Mouse (Mus musculus): Measurements from ENCODE around the gene Khdrbs1. TPM values are rescaled to one million over a fixed set of nuclear protein-coding genes. Genes with fewer than 3 reads are reported as not detected.
"Not testable (repeated sequence)": the region's sequence is repeated elsewhere in the genome, so short reads cannot be mapped to it uniquely, and the experiment has no call there.

Gene Khdrbs1
- polyA plus RNA-seq, 1 experiment from 2014 or later, result 105 TPM

DNA sequence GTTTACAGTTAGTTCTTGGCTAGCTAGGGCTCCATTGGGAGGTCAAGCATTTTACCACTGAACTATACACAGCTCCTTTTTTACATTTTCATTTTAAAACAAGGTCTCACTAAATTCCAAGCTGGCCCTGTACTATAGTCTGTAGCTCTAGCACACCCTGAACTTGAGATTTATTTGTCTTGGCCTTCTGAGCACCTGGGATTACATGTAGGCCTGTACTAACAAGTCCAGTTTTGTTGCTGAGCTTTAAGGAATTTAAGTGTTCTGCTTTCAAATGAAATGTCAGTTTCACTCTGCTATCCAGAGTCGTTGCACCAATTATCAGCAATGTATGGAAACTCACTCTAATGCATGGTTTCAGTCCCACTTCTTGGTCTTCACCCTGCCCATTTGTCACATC, 5.9 kb downstream of the Khdrbs1 start:
- no peaks in the 10 kb centered on the region for H3K27me3 ChIP-seq (ENCODE audit: control insufficient read depth, insufficient read depth, low read length)
- H3K9me3 ChIP-seq (ENCODE audit: control insufficient read depth, low read length), result no peaks in the 10 kb centered on the region
- ATAC-seq (ENCODE audit: low read depth), result no peak
- H3K4me2 ChIP-seq (ENCODE audit: low read depth, low read length), result no peak overlapping the region
- peaks cover 13% of the 10 kb centered on the region for H3K4me1 ChIP-seq (ENCODE audit: control insufficient read depth, insufficient read depth, low read length)
- H3K27ac ChIP-seq (ENCODE audit: low read depth, low read length), result no peak overlapping the region
- 97% methylated on average over 1 of the region's 1 CpGs for WGBS
- no peak overlapping the region for H3K9ac ChIP-seq (replicated peaks; ENCODE audit: low read depth, low read length)
- no peak overlapping the region for H3K4me3 ChIP-seq (ENCODE audit: low read depth, low read length)
- no peaks in the 10 kb centered on the region for H3K36me3 ChIP-seq (ENCODE audit: control insufficient read depth, insufficient read depth, low read length)

DNA sequence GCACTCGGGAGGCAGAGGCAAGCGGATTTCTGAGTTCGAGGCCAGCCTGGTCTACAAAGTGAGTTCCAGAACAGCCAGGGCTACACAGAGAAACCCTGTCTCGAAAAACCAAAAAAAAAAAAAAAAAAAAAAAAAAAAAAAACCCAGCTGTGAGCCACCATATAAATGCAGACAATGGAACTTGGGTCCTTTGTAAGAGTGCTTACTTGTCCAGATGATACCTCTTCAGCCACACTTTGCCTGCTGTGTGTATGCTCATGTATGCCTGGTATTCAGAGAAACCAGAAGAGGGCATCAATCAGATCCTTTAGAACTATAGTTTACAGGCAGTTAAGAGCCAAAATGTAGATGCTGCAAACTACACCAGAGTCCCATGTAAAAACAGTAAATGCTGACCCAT, 6.6 kb downstream of the Khdrbs1 start:
- not testable (repeated sequence) for H3K4me3 ChIP-seq (ENCODE audit: low read depth, low read length); H3K9me3 ChIP-seq (ENCODE audit: control insufficient read depth, low read length); H3K36me3 ChIP-seq (ENCODE audit: control insufficient read depth, insufficient read depth, low read length); H3K9ac ChIP-seq (replicated peaks; ENCODE audit: low read depth, low read length); H3K27me3 ChIP-seq (ENCODE audit: control insufficient read depth, insufficient read depth, low read length); H3K27ac ChIP-seq (ENCODE audit: low read depth, low read length); ATAC-seq (ENCODE audit: low read depth); H3K4me2 ChIP-seq (ENCODE audit: low read depth, low read length)
- peaks cover 13% of the 10 kb centered on the region for H3K4me1 ChIP-seq (ENCODE audit: control insufficient read depth, insufficient read depth, low read length)
- WGBS, result 98% methylated on average over 3 of the region's 4 CpGs

DNA sequence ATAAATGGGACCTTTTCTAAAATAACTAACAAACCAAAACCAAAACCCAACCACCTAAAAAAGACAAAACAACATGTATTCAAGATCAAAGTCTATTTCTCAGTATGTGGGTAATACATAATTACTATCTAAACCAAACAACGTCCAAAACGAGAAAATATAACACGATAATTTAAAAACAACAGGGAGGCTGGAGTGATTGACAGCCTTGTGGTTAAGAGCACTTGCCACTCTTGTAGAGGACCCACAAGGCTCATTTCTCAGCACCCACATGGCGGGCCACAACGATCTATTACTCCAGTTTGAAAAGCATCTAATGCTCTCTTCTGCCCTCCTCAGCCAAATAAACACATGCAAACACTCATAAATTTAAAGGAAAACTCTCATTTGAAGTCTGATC, 10.7 kb downstream of the Khdrbs1 start:
- H3K4me2 ChIP-seq (ENCODE audit: low read depth, low read length), result no peak overlapping the region
- no peaks in the 10 kb centered on the region for H3K9me3 ChIP-seq (ENCODE audit: control insufficient read depth, low read length)
- ATAC-seq (ENCODE audit: low read depth), result no peak
- no peaks in the 10 kb centered on the region for H3K27me3 ChIP-seq (ENCODE audit: control insufficient read depth, insufficient read depth, low read length)
- no peak overlapping the region for H3K4me3 ChIP-seq (ENCODE audit: low read depth, low read length)
- no peak overlapping the region for H3K9ac ChIP-seq (replicated peaks; ENCODE audit: low read depth, low read length)
- no peak overlapping the region for H3K27ac ChIP-seq (ENCODE audit: low read depth, low read length)
- H3K4me1 ChIP-seq (ENCODE audit: control insufficient read depth, insufficient read depth, low read length), result no peaks in the 10 kb centered on the region
- peaks cover 9% of the 10 kb centered on the region for H3K36me3 ChIP-seq (ENCODE audit: control insufficient read depth, insufficient read depth, low read length)
- 77% methylated on average over 5 of the region's 5 CpGs for WGBS

DNA sequence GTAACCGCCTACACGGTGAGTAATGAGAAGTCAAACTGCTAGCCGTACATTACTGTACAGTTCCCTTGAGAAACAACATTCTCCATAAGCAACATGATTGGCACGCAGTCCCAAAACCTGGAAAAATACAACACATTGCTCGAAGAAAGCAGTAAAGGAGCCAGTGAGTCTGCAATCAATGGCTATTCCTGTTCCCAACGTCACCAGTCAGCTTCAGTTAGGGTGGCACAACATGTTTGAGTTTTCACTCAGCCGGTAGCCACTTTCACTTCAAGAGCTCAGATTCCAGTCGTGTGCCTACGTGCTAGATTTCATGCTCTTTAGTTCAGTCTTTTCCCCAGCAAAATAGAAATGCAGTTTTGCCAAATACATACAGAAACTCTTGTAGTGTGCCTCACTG, 25.8 kb downstream of the Khdrbs1 start:
- Histone ChIP-seq H3K9ac (replicated peaks; ENCODE audit: low read depth, low read length) (no peak overlapping the region), H3K27me3 (ENCODE audit: control insufficient read depth, insufficient read depth, low read length) (no peaks in the 10 kb centered on the region), H3K9me3 (ENCODE audit: control insufficient read depth, low read length) (no peaks in the 10 kb centered on the region), H3K36me3 (ENCODE audit: control insufficient read depth, insufficient read depth, low read length) (peaks cover 82% of the 10 kb centered on the region), H3K27ac (ENCODE audit: low read depth, low read length) (no peak overlapping the region), H3K4me2 (ENCODE audit: low read depth, low read length) (no peak overlapping the region), H3K4me3 (ENCODE audit: low read depth, low read length) (no peak overlapping the region), H3K4me1 (ENCODE audit: control insufficient read depth, insufficient read depth, low read length) (no peaks in the 10 kb centered on the region)
- no peak for ATAC-seq (ENCODE audit: low read depth)
- WGBS, result 94% methylated on average over 9 of the region's 9 CpGs

GRCm38 (mm10) chr4:129709486-129710129, 32.5 kb downstream of the Khdrbs1 start:
- no peaks in the 10 kb centered on the region for H3K9me3 ChIP-seq (ENCODE audit: control insufficient read depth, low read length)
- H3K4me2 ChIP-seq (ENCODE audit: low read depth, low read length), result no peak overlapping the region
- no peaks in the 10 kb centered on the region for H3K4me1 ChIP-seq (ENCODE audit: control insufficient read depth, insufficient read depth, low read length)
- peak overlapping the region; percentile 79 for H3K27ac ChIP-seq (ENCODE audit: low read depth, low read length)
- H3K36me3 ChIP-seq (ENCODE audit: control insufficient read depth, insufficient read depth, low read length), result peaks cover 65% of the 10 kb centered on the region
- ATAC-seq (ENCODE audit: low read depth), result peak; percentile 74
- no peak overlapping the region for H3K4me3 ChIP-seq (ENCODE audit: low read depth, low read length)
- WGBS, result 41% methylated on average over 8 of the region's 8 CpGs
- H3K27me3 ChIP-seq (ENCODE audit: control insufficient read depth, insufficient read depth, low read length), result no peaks in the 10 kb centered on the region
- H3K9ac ChIP-seq (replicated peaks; ENCODE audit: low read depth, low read length), result no peak overlapping the region

GRCm38 (mm10) chr4:129706750-129707149, 35.4 kb downstream of the Khdrbs1 start:
- Histone ChIP-seq H3K9ac (replicated peaks; ENCODE audit: low read depth, low read length) (no peak overlapping the region), H3K9me3 (ENCODE audit: control insufficient read depth, low read length) (no peaks in the 10 kb centered on the region), H3K27ac (ENCODE audit: low read depth, low read length) (peak overlapping the region; percentile 48; the same call in 1 of the 2 replicates), H3K36me3 (ENCODE audit: control insufficient read depth, insufficient read depth, low read length) (peaks cover 50% of the 10 kb centered on the region), H3K27me3 (ENCODE audit: control insufficient read depth, insufficient read depth, low read length) (no peaks in the 10 kb centered on the region), H3K4me1 (ENCODE audit: control insufficient read depth, insufficient read depth, low read length) (peaks cover 10% of the 10 kb centered on the region), H3K4me3 (ENCODE audit: low read depth, low read length) (no peak overlapping the region), H3K4me2 (ENCODE audit: low read depth, low read length) (no peak overlapping the region)
- ATAC-seq (ENCODE audit: low read depth), result no peak
- WGBS, result 38% methylated on average over 3 of the region's 3 CpGs

GRCm38 (mm10) chr4:129702454-129702853, 39.6 kb downstream of the Khdrbs1 start:
- peak overlapping the region; percentile 0; the same call in 1 of the 2 replicates for H3K4me2 ChIP-seq (ENCODE audit: low read depth, low read length)
- H3K27me3 ChIP-seq (ENCODE audit: control insufficient read depth, insufficient read depth, low read length), result no peaks in the 10 kb centered on the region
- no peak overlapping the region for H3K9ac ChIP-seq (replicated peaks; ENCODE audit: low read depth, low read length)
- 11% methylated on average over 11 of the region's 11 CpGs for WGBS
- H3K9me3 ChIP-seq (ENCODE audit: control insufficient read depth, low read length), result no peaks in the 10 kb centered on the region
- ATAC-seq (ENCODE audit: low read depth), result peak; percentile 73
- H3K4me3 ChIP-seq (ENCODE audit: low read depth, low read length), result no peak overlapping the region
- peak overlapping the region; percentile 80 for H3K27ac ChIP-seq (ENCODE audit: low read depth, low read length)
- peaks cover 17% of the 10 kb centered on the region for H3K4me1 ChIP-seq (ENCODE audit: control insufficient read depth, insufficient read depth, low read length)
- H3K36me3 ChIP-seq (ENCODE audit: control insufficient read depth, insufficient read depth, low read length), result peaks cover 16% of the 10 kb centered on the region

DNA sequence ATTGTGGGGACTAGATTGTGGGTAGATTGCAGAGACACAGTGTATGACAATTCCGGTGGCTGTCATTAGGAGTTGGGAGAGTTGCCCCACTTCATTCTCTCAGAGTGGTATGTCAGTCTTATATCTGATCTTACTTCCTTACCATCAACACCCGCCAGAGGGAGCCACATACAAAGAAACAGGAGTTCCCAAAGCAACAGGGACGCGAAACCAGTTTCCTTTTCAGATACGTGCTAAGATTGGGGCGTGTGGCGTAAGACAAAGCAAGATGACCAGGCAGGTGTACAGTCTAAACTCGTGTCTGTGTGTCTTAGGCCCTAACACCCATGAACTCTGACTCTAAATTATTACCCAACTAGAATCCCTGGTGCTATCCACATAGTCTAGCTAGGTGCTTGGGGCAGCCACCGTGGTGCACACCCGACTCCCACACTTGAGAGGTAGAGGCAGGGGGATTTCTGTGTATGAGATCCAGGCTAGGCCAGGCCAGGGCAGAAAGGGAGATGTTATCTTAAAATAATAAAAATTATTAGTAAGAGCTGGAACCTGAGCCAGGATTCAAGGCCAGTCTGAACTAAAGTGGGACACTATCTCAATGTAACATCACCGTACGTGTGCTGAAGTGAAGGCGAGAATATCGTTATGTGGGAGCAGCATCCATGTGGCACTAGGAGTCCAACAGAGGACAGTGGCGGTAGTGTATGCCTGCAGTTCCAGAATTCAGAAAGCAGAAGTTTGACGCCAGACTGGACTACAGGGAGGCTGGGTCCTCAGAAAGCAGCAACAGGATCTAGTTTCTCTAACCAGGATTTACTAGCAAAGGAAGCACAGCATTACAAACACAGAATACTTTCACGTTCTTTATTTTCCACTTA, 40.4 kb downstream of the Khdrbs1 start:
- WGBS, result 48% methylated on average over 17 of the region's 17 CpGs
- Histone ChIP-seq H3K4me2 (ENCODE audit: low read depth, low read length) (peak overlapping the region; percentile 0; the same call in 1 of the 2 replicates), H3K4me3 (ENCODE audit: low read depth, low read length) (no peak overlapping the region), H3K9ac (replicated peaks; ENCODE audit: low read depth, low read length) (no peak overlapping the region; the same call in 1 of the 2 replicates), H3K27me3 (ENCODE audit: control insufficient read depth, insufficient read depth, low read length) (no peaks in the 10 kb centered on the region), H3K9me3 (ENCODE audit: control insufficient read depth, low read length) (no peaks in the 10 kb centered on the region), H3K27ac (ENCODE audit: low read depth, low read length) (peak overlapping the region; percentile 80), H3K4me1 (ENCODE audit: control insufficient read depth, insufficient read depth, low read length) (peaks cover 22% of the 10 kb centered on the region), H3K36me3 (ENCODE audit: control insufficient read depth, insufficient read depth, low read length) (peaks cover 16% of the 10 kb centered on the region)
- peak; percentile 7; the same call in 1 of the 2 replicates for ATAC-seq (ENCODE audit: low read depth)

DNA sequence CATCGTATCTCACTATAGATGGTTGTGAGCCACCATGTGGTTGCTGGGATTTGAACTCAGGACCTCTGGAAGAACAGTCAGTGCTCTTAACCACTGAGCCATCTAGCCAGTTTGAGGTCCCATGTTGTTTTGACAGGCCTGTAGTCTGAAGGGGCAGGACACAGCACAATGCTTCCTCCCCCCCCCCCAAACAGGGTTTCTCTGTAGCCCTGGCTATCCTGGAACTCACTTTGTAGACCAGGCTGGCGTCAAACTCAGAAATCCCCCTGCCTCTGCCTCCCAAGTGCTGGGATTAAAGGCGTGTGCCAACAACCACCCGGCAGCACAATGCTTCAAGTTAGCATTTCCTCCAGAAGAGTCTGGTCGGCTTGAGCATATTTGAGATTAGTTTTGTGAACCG, 41.4 kb downstream of the Khdrbs1 start:
- not testable (repeated sequence) for H3K4me2 ChIP-seq (ENCODE audit: low read depth, low read length); H3K27me3 ChIP-seq (ENCODE audit: control insufficient read depth, insufficient read depth, low read length); H3K4me3 ChIP-seq (ENCODE audit: low read depth, low read length); H3K9me3 ChIP-seq (ENCODE audit: control insufficient read depth, low read length); H3K27ac ChIP-seq (ENCODE audit: low read depth, low read length); ATAC-seq (ENCODE audit: low read depth); H3K9ac ChIP-seq (replicated peaks; ENCODE audit: low read depth, low read length)
- WGBS, result 94% methylated on average over 6 of the region's 6 CpGs
- peaks cover 23% of the 10 kb centered on the region for H3K4me1 ChIP-seq (ENCODE audit: control insufficient read depth, insufficient read depth, low read length)
- H3K36me3 ChIP-seq (ENCODE audit: control insufficient read depth, insufficient read depth, low read length), result peaks cover 15% of the 10 kb centered on the region
